Mouse (Mus musculus) CH12.LX (cell line): ENCODE results near the gene Cog2. TPM values are rescaled to one million over a fixed set of nuclear protein-coding genes. Genes with fewer than 3 reads are reported as not detected.

Experiments used
- DNase-seq: peaks from one replicate; pipeline ENCODE4 v3.0.0-alpha.2; 2013; ENCODE audit errors: extremely low read depth
- H3K27ac ChIP-seq: 2 replicates; pipeline ENCODE4 v1.5.1; 2012; ENCODE audit warnings: low read depth, mild to moderate bottlenecking, control low read depth, moderate library complexity; ENCODE audit not compliant: insufficient read depth
- H3K27me3 ChIP-seq: replicated peaks from 2 replicates; pipeline ENCODE3; 2012; ENCODE audit warnings: inconsistent platforms
- H3K36me3 ChIP-seq, 2 experiments: replicated peaks in 1 of 2; 2 replicates each; pipeline versions ENCODE3 to v1.6.1; 2012; ENCODE audit warnings: inconsistent platforms in 1 of 2, low read length in 1 of 2, mild to moderate bottlenecking in 1 of 2, mixed read lengths in 1 of 2, moderate library complexity in 1 of 2; ENCODE audit not compliant: control insufficient read depth in 1 of 2, insufficient read depth in 1 of 2
- H3K4me1 ChIP-seq, 2 experiments: 2 replicates each; pipeline ENCODE4 v1.6.1; 2012; ENCODE audit warnings: inconsistent platforms in 1 of 2, moderate library complexity in 1 of 2; ENCODE audit not compliant: insufficient read depth in 2 of 2, control insufficient read depth in 1 of 2
- H3K4me2 ChIP-seq: 2 replicates; pipeline ENCODE4 v1.6.1; 2012; ENCODE audit warnings: low read depth, mild to moderate bottlenecking, control low read depth; ENCODE audit not compliant: poor library complexity, insufficient read depth, severe bottlenecking
- H3K4me3 ChIP-seq, 3 experiments: fragments of 150-350 bp in 1 of 3; sonication (generic) in 1 of 3; replicated peaks in 1 of 3; 2 replicates each; pipeline versions ENCODE3 to v1.5.1; 2011 to 2012; ENCODE audit warnings: low read depth in 2 of 3, low read length in 2 of 3, mild to moderate bottlenecking in 2 of 3, moderate library complexity in 2 of 3, control low read depth in 1 of 3, improper control_type of control experiment in 1 of 3, inconsistent platforms in 1 of 3, mixed read lengths in 1 of 3; ENCODE audit not compliant: poor library complexity in 1 of 3
- H3K79me2 ChIP-seq: replicated peaks from 2 replicates; pipeline ENCODE4 v1.6.1; 2012; ENCODE audit warnings: mild to moderate bottlenecking, moderate library complexity; ENCODE audit not compliant: control insufficient read depth, poor library complexity, insufficient read depth, severe bottlenecking; ENCODE audit errors: extremely low read depth
- H3K9ac ChIP-seq: 2 replicates; pipeline ENCODE4 v1.6.1; 2012; ENCODE audit warnings: low read depth, mild to moderate bottlenecking, control low read depth, moderate library complexity; ENCODE audit not compliant: insufficient read depth
- H3K9me3 ChIP-seq: replicated peaks from 2 replicates; pipeline ENCODE3; 2012; ENCODE audit warnings: low read length, inconsistent platforms, mixed read lengths
- CHD2 ChIP-seq: IDR thresholded peaks from 2 replicates; pipeline ENCODE4 v1.6.1; 2011; ENCODE audit warnings: low read length, improper control_type of control experiment
- EP300 ChIP-seq: IDR thresholded peaks from 2 replicates; pipeline ENCODE4 v1.6.1; 2011; ENCODE audit warnings: low read length, improper control_type of control experiment
- HCFC1 ChIP-seq: IDR thresholded peaks from 2 replicates; pipeline ENCODE4 v1.6.1; 2012; ENCODE audit warnings: low read depth, mild to moderate bottlenecking, inconsistent platforms, low read length, improper control_type of control experiment
- IRF4 ChIP-seq: IDR thresholded peaks from 2 replicates; pipeline ENCODE4 v1.6.1; 2014; ENCODE audit warnings: low read depth, mild to moderate bottlenecking, inconsistent platforms, low read length, improper control_type of control experiment
- JUN ChIP-seq: IDR thresholded peaks from 2 replicates; pipeline ENCODE4 v1.6.1; 2011; ENCODE audit warnings: low read depth, mild to moderate bottlenecking, low read length, improper control_type of control experiment, moderate library complexity; ENCODE audit not compliant: insufficient read depth
- JUND ChIP-seq: conservative IDR thresholded peaks from 2 replicates; pipeline ENCODE4 v1.6.1; 2011; ENCODE audit warnings: low read depth, low read length, improper control_type of control experiment
- KAT2A ChIP-seq: IDR thresholded peaks from 2 replicates; pipeline ENCODE4 v1.6.1; 2012; ENCODE audit warnings: low read length, improper control_type of control experiment, inconsistent platforms; ENCODE audit not compliant: insufficient replicate concordance
- MAX ChIP-seq: IDR thresholded peaks from 2 replicates; pipeline ENCODE4 v1.6.1; 2011; ENCODE audit warnings: low read length, improper control_type of control experiment
- MEF2A ChIP-seq: IDR thresholded peaks from 2 replicates; pipeline ENCODE4 v1.6.1; 2014; ENCODE audit warnings: low read depth, mild to moderate bottlenecking, inconsistent platforms, low read length, improper control_type of control experiment, borderline replicate concordance
- MXI1 ChIP-seq: IDR thresholded peaks from 2 replicates; pipeline ENCODE4 v1.6.1; 2011; ENCODE audit warnings: mild to moderate bottlenecking, low read depth, low read length, improper control_type of control experiment
- NELFE ChIP-seq: IDR thresholded peaks from 2 replicates; pipeline ENCODE4 v1.6.1; 2011; ENCODE audit warnings: low read depth, low read length, improper control_type of control experiment
- NRF1 ChIP-seq: IDR thresholded peaks from 2 replicates; pipeline ENCODE4 v1.6.1; 2014; ENCODE audit warnings: low read depth, mild to moderate bottlenecking, inconsistent platforms, low read length, improper control_type of control experiment, moderate library complexity
- PAX5 ChIP-seq: IDR thresholded peaks from 2 replicates; pipeline ENCODE4 v1.6.1; 2012; ENCODE audit warnings: low read length, inconsistent platforms, mixed read lengths
- POLR2A ChIP-seq: IDR thresholded peaks from 2 replicates; pipeline ENCODE4 v1.6.1; 2011; ENCODE audit warnings: low read depth, mild to moderate bottlenecking, improper control_type of control experiment, low read length
- SIN3A ChIP-seq: IDR thresholded peaks from 2 replicates; pipeline ENCODE4 v1.6.1; 2012; ENCODE audit warnings: low read length, improper control_type of control experiment, inconsistent platforms
- SMC3 ChIP-seq: IDR thresholded peaks from 2 replicates; pipeline ENCODE4 v1.6.1; 2011; ENCODE audit warnings: low read depth, low read length, improper control_type of control experiment
- TBP ChIP-seq: conservative IDR thresholded peaks from 2 replicates; pipeline ENCODE4 v1.6.1; 2011; ENCODE audit warnings: low read depth, low read length, improper control_type of control experiment
- TCF12 ChIP-seq: IDR thresholded peaks from 2 replicates; pipeline ENCODE4 v1.6.1; 2014; ENCODE audit warnings: low read depth, mild to moderate bottlenecking, inconsistent platforms, low read length, improper control_type of control experiment
- USF1 ChIP-seq: IDR thresholded peaks from 2 replicates; pipeline ENCODE4 v1.6.1; 2014; ENCODE audit warnings: low read depth, mild to moderate bottlenecking, inconsistent platforms, low read length, improper control_type of control experiment
- USF2 ChIP-seq: conservative IDR thresholded peaks from 2 replicates; pipeline ENCODE4 v1.6.1; 2011; ENCODE audit warnings: low read depth, low read length, improper control_type of control experiment
- ZC3H11A ChIP-seq: IDR thresholded peaks from 2 replicates; pipeline ENCODE4 v1.6.1; 2012; ENCODE audit warnings: low read depth, mild to moderate bottlenecking, inconsistent platforms, low read length, improper control_type of control experiment
- ZMIZ1 ChIP-seq: IDR thresholded peaks from 2 replicates; pipeline ENCODE4 v1.6.1; 2012; ENCODE audit warnings: low read depth, mild to moderate bottlenecking, inconsistent platforms, low read length, improper control_type of control experiment
- ZNF384 ChIP-seq: IDR thresholded peaks from 2 replicates; pipeline ENCODE4 v1.6.1; 2012; ENCODE audit warnings: low read depth, low read length, improper control_type of control experiment, inconsistent platforms
- dilution Hi-C: fragments of 300-500 bp; cut with MboI; formaldehyde crosslinking; loops from 2 replicates; pipeline ENCODE4 v1.14.3; 2020; ENCODE audit warnings: low sequenced_read_pairs; ENCODE audit not compliant: extremely low pct_unique_long_range_greater_than_20kb, extremely low pct_ligation_motif_present
- in situ Hi-C: fragments of 300-500 bp; cut with MboI; formaldehyde crosslinking; loops from 3 replicates; pipeline ENCODE4 v1.14.3; 2019; ENCODE audit warnings: low sequenced_read_pairs, low pct_ligation_motif_present, low pct_unique_long_range_greater_than_20kb, mixed read lengths
- polyA plus RNA-seq: library from polyadenylated mRNA; unstranded; fragments of >175 nt; gene quantifications from 2 replicates; pipeline ENCODE4 v1.2.1, GENCODE M21; 2012; ENCODE audit warnings: low read depth; ENCODE audit not compliant: insufficient read length
- total RNA-seq, 2 experiments: library from RNA; depleted of rRNA; stranded (reverse); fragments of 300-350 nt in 1 of 2; fragments of >200 nt in 1 of 2; gene quantifications; 2 replicates each; pipeline ENCODE4 v1.2.3; 2012 to 2014

Cog2 gene
- total and polyA plus RNA-seq, 3 experiments = 41.8 to 56.7 (median 55.5) TPM

GRCm38 (mm10) chr8:124494397-124494796, 26.2 kb upstream of the Cog2 start:
- Histone ChIP-seq H3K9ac (no peak overlapping the region), H3K4me1 (peaks cover 0 to 4% of the 10 kb centered on the region in 2 experiments; a peak in 2 of 4 replicates), H3K79me2 (no peaks in the 10 kb centered on the region), H3K27ac (no peak overlapping the region), H3K4me2 (no peak overlapping the region), H3K36me3 (no peaks in the 10 kb centered on the region), H3K9me3 (peaks cover 2% of the 10 kb centered on the region), H3K4me3 (no peak overlapping the region), H3K27me3 (peaks cover 10% of the 10 kb centered on the region)
- no peak for DNase-seq
- dilution Hi-C loops (no loop called here), in situ Hi-C loops (no loop called here)
- TF ChIP-seq ZC3H11A = no peak
- no peak for TF ChIP-seq HCFC1
- TF ChIP-seq NELFE = no peak
- no peak for TF ChIP-seq TBP
- no peak for TF ChIP-seq MXI1
- TF ChIP-seq ZNF384 = no peak
- no peak for TF ChIP-seq PAX5
- TF ChIP-seq USF1 = no peak
- TF ChIP-seq JUN = no peak

- H3K9me3 ChIP-seq = no peaks in the 10 kb centered on the region
- H3K4me3 ChIP-seq = no peak overlapping the region
- no peak overlapping the region for H3K9ac ChIP-seq
- DNase-seq = no peak
- no peaks in the 10 kb centered on the region for H3K36me3 ChIP-seq
- dilution Hi-C loops = no loop called here
- H3K4me1 ChIP-seq = no peaks in the 10 kb centered on the region; a peak in 2 of 4 replicates
- peaks cover 13% of the 10 kb centered on the region for H3K27me3 ChIP-seq
- in situ Hi-C loops = no loop called here
- no peak for TF ChIP-seq CHD2
- TF ChIP-seq USF1 = no peak
- TF ChIP-seq IRF4 = no peak
- TF ChIP-seq PAX5 = no peak
- no peak for TF ChIP-seq KAT2A
- no peak overlapping the region for H3K4me2 ChIP-seq
- H3K27ac ChIP-seq = no peak overlapping the region
- no peaks in the 10 kb centered on the region for H3K79me2 ChIP-seq
These were observed 25.6 kb upstream of the Cog2 start for GRCm38 (mm10) chr8:124494955-124495354.

GRCm38 (mm10) chr8:124495676-124496075, 24.9 kb upstream of the Cog2 start:
- H3K9me3 ChIP-seq = no peaks in the 10 kb centered on the region
- H3K4me3 ChIP-seq = no peak overlapping the region
- no peak overlapping the region for H3K9ac ChIP-seq
- no peaks in the 10 kb centered on the region; a peak in 2 of 4 replicates for H3K4me1 ChIP-seq
- in situ Hi-C loops = no loop called here
- H3K27ac ChIP-seq = no peak overlapping the region
- no peaks in the 10 kb centered on the region for H3K36me3 ChIP-seq
- dilution Hi-C loops = no loop called here
- TF ChIP-seq EP300 (no peak), TCF12 (no peak), MEF2A (no peak), ZC3H11A (no peak), MAX (no peak), NRF1 (no peak), SMC3 (no peak), USF2 (no peak), ZMIZ1 (no peak), SIN3A (no peak), POLR2A (no peak), ZNF384 (no peak), JUND (no peak)
- no peak overlapping the region for H3K4me2 ChIP-seq
- peaks cover 17% of the 10 kb centered on the region for H3K27me3 ChIP-seq
- no peak for DNase-seq
- no peaks in the 10 kb centered on the region for H3K79me2 ChIP-seq
